Mouse (Mus musculus) ovary, adult 18-20 months (tissue): ENCODE results near the gene Acp7.
A peak's percentile ranks its signal among the peaks of the same experiment; 100 is the strongest.

Source experiments
- DNase-seq: peaks from one replicate; pipeline ENCODE4 v3.0.0; 2022; ENCODE audit warnings: low spot score, mixed read lengths

Gene Acp7

DNA sequence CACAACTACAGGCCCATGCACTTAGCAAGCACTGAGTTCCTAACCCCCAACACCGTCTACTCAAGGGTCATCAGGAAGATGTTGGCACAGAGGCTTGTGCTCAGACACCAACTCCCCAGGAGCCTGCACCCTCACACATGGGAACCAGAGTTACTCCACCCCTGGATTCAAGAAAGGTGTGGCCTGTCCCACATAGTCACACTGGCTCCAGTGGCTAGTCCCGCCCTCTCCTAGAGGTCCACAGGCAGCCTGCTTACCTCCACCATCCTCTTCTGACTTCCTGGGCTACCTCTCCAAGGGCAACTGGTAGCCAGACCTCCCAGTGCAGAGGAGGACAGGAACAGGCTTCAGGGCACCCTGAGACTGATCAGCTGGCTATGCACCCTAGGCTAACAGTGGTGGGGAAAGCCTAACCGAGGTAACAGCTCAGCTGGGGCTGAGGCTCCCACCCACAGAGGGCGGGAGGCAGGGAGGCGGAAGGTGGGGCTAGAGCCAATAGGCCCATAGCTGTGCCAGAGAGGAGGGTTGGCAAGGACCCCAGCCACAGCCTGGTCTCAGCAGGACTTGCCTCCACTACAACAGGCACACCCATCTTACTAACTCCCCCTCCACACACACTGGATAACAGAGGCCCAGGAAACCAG lies 54.7 kb downstream of the Acp7 start:
- peak; percentile 59 for DNase-seq

DNA sequence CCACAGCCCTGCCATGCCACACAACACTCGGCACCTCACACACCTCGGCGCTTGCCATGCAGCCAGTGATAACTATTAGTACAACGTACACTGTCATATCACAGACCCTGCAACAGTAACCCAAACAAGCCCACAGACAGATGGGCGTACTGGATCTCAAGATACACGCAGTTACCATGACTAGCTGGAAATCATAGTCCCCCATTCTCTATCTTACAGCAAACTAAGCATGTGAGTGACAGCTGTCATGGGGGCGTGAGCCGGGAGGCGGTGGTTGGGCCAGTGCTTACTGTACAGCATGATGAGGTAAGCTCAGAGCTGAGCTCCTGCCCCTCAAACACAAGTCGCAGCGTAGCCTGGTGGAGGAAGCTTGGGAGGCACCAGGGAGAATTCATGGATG lies 55.5 kb downstream of the Acp7 start:
- no peak for DNase-seq

DNA sequence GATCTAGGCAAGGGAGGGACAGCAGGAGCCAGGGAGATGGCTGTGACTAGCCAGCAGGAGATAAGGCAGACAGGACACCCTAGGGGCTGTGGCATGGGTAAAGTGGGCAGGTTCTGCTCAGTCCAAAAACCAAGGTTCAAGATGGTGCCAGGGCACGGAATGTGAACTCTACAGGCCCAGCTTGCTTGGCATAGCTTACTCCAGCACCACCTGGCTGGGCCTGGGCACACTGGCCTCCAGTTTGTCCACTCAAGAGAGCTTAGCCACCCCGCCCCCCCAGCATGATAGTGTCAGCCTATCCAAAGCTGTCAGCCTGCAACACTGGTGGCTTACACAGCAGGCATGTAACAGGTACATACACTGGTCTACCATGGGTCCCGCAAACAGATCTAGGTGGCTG lies 57.9 kb downstream of the Acp7 start:
- DNase-seq, result no peak

DNA sequence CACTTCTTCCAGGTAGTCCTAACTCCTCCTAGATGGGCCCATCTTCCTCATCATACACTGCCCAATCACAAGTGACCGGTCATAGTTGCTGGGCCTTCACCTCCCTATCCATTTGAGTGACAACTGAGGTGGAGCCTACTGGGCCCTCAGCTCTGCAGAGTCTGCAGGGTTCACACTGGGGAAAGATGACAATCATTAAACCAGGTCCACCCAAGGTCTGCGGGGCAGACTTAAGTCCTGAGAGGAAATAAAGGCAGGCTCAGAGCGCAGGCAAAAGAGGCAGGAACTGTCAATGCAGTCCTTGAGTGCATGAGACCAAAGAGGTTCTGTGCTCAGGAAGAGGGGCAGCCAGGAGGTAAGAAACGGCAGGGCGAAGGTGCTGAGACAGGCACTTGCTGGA lies 58.4 kb downstream of the Acp7 start:
- no peak for DNase-seq

DNA sequence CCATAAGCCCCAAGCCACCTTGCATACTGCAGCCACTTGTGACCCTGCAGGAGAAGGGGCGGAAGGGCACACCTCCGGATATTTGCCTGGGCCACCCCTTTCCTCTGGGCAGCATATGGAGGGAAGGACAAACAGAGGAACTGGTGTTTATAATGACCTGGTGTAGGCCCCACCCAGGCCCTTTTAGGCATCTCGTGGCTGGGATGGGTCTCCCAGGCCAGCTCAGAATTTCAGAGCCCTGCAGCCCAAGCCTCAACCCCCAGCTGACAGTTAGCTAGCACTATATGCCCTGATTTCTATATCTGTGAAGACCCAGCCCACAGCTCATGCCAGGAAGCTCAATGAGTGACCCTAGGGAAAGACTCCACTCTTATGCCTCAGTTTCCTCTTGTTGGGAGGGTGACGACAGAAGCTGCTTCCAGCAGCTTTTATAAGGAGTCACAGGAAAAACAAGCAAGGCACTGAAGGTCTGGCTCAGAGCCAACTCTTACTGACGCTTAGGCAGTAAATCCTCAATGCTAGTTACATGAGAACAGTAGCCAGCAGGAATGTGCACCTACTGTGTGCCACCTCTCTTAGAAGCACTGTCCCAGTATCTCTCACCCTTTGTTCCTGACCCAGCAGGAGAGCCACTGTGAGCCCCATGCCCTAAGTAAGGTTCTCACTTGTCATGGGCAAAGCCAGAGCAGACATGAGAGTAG lies 60.0 kb downstream of the Acp7 start:
- no peak for DNase-seq

DNA sequence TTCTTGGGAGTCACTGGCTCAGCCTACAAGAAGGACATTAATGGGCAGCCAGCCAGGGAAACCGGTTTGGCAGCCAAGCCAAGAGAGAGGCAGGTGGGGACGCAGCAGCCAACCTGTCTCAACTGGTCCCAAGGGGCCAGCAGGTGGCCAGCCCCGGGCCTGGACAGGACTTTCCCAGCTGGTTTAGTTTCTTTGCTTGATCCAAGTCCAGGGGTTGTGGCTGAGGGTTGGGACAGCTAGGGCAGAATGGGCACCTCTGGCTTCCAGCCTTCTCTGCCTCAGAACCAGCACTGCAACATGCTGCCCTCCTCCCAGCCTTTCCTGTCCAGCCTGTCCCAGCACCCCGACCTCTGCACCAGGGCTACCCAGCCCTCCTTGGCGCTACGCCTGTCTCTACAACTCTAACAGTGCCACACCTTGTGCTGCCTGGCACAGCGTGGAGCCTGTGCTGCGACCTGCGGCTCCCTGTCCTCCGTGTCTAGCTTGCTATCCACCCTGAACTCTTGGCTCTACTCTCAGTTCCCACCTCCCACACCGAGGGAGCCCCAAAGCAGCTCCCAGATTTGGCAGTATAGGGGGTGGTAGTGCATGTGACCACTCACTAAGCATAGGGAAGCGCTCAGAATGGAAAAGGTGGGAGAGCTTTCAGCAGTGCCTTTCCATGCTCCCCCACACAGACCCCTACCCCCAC lies 60.7 kb downstream of the Acp7 start:
- peak; percentile 38 for DNase-seq

DNA sequence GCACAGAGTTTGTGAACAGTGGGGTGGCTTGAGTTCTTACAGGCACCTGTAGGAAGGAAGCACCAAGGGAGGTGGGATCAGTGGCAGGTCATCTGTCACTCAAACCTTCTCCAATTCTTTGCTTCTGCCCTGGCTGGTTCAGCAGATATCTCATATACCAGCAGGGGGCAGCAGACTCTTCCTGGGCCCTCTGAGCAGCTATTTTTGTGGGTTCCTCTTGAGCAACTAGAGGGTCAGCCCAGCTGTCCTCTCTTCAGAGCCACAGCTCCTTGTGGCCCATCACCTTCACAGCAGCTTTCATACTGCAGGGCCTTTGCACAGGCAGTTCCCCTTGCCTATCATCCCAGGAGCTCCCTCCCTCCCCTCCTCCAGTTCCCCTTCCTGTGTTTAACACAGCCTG lies 62.9 kb downstream of the Acp7 start:
- no peak for DNase-seq

DNA sequence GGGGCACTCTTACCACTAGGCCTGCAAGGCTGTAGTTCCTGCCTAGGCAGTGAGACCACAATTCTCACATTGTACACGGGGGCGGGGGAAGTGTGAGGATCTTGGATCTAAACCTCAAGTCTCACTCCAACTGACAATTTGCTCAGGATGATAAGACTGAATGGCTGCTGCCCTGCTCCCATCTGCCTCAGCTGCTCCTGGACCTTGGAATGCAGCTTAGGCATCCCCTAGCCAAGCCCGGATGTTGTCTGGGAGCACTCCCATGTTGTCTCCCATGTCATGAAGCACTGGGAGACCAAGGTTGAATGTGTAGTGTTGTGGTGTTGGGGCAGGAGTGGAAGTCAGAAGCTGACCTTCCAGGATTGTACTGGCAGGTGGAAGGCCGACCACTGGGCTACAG lies 63.6 kb downstream of the Acp7 start:
- DNase-seq, result no peak

DNA sequence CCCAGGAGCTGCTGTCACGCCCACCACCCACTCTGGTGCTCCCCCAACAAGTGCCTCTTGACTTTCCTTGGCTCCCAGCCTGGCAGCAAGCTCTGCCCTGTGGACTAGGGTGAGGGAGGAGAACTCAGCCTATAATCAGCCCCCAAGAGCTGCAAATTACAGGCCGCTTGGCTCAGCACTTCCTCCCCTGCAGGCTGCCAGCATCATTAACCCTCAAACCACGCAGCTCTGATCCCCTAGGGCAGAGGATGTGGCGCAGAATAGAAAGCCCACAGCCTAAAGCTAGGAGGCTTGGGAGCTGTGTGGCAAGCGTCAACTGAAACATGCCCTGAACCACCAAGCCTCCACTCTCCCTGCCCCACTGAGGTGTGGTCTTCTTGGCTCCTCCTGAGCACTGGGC lies 65.7 kb downstream of the Acp7 start:
- no peak for DNase-seq

DNA sequence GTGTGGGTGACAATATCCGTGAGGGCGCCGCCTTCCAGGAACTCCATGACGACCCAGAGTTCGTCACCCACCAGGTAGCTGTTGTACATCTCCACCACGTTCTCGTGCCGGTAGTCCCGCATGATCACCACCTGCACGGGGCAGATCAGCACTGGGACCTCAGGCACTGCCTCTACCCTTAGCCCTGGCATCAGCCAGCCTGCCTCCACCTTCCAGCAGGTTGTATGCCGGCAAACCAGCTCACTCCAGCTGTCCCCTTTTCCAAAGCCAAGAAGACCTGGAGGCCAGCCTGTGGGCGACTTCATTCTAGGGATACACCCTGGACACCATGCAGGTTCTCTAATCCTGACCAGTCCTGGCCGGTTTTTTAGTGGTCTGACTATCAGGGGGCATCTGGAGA lies 68.2 kb downstream of the Acp7 start:
- no peak for DNase-seq

DNA sequence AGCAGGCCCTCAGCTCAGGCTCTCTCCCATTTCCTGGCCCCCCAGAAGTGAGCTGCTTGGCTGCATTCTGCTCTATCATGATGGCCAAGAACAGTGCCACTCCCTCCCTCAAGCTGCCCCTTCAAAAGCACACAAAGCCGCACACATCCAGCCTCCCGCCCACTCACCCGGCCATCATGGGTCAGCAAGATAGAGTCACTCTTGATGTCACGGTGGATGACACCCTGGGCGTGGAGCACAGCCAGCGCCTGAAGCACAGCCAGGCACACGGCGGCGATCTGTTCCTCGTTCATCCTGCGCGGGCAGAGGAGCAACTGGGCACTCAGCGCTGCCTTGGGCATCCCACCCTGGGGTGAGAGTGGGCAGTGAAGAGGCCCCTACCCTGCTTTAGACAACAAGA lies 68.8 kb downstream of the Acp7 start:
- no peak for DNase-seq

DNA sequence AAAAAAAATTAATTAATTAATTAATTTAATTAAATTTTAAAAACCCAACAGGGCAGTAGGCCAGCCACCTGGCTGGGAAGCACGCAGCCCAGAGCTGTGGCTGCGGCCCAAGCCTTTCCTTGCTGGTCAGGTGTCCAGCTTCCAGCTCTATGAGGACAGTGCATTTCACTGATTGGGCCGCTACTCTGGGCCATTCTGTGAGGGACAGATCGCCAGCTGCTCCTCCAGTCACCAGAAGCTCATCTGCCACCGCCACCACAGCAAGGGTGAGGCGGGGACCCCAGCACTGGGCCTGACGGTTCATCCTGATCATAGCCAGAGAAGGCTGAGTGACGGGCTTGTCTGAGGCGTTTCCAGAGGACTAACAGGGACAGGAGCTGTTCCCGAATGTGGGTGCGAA lies 69.2 kb downstream of the Acp7 start:
- no peak for DNase-seq

DNA sequence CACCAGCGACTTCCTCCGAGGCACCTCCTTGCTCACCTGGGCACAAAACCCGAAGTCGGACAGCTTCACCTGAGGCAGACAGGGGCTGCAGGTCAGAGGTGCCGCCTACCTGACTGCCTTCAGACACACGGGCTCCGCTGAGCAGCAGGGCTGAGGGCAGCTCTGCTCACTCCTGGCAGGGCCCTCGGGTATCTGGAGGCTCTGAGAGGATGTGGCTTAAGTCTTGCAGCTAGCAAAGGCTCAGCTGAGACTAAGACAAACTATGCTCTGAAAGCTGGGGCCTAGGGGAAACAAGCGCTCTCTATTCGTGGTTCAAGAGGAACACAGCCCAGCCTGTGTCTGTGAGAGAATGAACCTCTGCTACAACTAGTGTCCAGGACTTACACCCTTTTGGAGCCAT lies 70.3 kb downstream of the Acp7 start:
- DNase-seq, result no peak

DNA sequence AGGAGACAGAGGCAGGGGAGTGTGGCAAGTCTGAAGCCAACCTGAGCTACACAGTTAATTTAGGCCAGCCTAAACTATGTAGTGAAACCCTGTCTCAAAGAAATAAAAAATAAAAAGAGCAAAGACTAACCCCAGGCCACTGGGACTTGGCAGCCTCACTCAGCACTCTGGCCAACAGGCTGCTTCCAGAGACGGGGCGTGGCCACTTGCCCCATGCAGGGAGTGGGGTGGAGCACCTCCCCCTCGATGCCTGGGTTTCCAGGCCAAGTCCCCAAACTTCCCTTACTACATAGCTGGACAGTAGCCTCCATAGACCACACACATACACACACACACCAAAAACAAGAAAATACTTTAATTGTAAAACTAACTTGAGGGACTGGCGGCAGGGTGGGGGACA lies 72.6 kb downstream of the Acp7 start:
- DNase-seq, result peak; percentile 37

DNA sequence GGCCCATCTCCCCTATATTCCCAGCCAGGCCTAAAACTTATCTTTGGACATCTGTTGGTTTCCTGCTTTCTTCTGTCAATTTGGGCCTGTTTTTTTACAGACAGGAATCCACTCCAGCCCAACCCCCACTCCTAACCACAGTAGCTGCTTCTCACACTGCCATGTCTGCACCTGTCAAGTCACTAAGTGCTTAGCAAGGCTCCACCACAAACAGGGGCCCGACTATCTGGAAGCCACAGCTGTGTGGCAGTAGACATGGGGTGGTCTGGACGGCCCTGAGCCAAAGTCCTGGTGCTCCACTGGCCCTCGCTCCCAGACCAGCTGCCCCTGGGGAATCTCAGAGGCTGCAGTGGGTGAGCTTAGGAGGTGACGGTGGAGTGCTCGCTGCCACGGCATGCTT lies 73.4 kb downstream of the Acp7 start:
- no peak for DNase-seq
